Mouse (Mus musculus) cerebellum, postnatal 10 days (tissue): ENCODE measurements at regions not wholly inside any gene's neighbourhood (a gene's known extent, or its start where the extent isn't known, plus 50 kb on each side); places are given as distances from the start of the nearest gene placed in this dataset.
A peak's percentile ranks its signal among the peaks of the same experiment; 100 is the strongest.

ENCODE experiments used
- DNase-seq, 2 experiments: peaks; one replicate each; pipeline ENCODE4 v3.0.0; 2021; ENCODE audit warnings: mixed read lengths in 2 of 2

DNA sequence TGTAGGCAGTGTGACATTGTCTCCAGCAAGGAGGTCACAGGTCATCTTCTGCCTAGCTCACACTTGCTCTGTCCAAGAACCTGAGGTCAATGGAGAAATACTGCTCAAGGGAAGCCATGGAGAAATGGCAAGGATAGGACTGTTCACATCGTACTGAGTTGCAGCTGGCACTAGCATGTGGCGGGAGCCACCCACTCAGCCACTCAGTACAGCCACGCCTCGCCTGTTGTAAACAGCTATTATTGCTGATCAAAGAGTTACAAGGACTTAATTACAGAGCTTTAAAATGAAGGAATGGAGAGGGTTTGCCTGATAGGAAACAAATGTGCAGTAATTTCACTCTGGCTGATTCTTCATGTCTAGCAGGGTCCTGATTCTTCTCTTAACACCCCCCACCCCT is 64.8 kb downstream of the Dll1 start:
- DNase-seq, result no peak

DNA sequence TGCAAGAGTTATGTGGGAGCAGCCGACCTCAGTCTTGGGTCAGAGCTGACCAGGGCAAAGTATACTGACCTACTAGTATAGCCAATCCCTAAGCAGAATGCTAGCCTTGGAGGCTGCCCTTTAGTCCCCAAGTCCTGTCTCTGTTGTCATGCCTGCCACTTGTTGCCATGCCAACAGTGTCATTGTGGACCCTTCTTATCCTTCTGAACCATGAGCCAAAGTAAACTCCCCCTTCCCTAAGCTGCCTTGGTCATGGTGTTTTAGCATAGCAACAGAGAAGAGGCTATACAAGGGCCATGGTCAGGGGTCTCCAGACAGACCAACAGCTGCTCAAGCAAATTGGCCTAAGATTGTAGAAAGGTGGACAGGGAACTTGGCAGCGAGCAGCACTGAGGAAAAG is 66.2 kb downstream of the Dll1 start:
- DNase-seq, result no peak

DNA sequence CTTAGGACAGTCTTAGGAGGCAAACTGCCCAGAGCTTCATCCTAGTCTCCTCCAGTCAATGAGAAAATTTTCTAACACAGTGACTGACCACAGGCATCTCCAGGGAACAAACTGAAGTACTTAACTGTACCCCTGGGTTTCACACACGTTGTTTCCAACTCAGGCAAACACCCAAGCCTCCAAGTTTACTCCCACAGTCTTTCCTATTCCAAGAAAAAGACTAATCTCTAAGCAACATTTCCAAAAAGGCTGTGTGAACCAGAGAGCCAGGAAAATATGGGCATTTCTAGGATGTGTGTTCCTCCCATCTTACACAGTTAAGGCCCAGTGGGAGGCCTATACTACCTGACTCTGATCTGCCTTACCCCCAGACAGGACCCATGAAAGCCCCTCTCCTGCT is 74.6 kb downstream of the Dll1 start:
- DNase-seq, result no peak

DNA sequence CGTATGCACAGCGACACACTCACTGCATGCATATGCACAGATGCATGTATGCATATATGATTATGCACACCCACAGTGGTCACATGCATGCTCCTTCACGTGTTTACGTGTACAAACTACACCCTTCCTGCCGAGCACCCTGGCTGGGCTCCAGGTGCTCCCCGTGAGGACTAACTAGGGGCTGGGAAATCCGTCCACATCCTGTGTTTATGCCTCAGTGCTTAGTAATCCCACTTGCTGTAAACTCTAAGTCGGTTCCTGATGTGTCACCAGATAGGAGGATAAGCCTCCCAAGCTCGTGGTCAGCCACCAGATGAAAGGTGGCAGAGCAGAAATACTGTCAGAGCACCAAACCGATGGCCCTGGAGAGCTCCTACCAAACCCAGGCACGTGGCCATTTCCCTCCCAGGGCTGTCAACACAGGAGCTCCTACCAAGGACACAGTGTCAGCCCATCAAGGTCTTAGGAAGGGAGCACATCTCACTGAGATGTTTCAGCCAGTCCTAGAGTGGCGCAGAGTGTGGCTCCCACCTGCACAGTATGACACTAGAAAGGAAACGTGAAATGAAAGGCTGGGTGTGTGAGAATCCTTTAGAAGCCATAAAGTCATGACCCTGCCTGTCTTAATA is 76.8 kb downstream of the Dll1 start:
- no peak for DNase-seq

DNA sequence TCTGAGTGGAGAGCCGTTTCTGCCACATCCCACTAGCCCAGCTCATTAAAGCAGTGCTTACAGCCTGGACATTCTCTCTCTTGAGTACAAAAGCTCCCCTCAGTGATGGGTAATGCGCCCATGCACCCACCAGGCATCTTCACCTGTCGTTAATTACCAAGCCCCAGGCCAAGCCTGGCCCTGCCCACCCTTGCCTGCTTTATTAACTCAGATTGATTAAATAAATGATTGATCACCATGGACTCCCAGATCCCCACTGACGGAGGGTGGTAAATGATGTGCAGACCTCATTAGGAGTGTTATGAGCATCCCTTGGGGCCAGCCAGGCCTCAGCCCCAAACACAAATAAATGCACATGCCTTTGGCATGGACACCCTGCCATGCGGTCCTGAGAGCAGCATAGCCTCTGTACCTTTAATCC is 82.5 kb downstream of the Dll1 start:
- no peak for DNase-seq

DNA sequence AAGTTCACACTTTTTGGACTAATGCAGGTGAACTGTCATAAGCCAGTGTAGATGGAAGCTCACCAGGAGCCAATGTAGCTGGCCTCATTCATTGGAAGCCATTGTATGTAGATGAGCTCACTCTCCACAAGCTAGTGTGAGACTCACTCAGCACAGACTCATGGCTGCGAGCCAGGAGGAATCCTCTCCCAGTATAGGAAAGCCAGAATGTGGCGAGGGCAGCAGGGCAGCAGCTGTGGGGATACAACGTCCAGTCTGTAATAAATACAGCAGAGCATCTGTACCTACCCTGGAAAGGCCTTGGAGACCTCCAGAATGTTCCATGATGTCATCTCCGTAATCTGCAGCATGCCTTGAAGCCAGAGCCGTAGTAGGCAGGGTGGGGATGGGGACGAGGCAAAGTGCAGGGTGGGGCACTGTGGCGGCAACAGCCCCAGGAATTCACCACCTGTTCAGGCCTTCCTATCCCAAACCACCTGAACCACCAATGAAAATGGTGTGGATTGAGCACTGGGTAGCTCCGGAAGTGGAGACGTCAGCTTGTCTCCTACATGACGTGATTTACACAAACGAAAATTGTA is 84.1 kb downstream of the Dll1 start:
- peak; percentile 21 to 40 for DNase-seq

DNA sequence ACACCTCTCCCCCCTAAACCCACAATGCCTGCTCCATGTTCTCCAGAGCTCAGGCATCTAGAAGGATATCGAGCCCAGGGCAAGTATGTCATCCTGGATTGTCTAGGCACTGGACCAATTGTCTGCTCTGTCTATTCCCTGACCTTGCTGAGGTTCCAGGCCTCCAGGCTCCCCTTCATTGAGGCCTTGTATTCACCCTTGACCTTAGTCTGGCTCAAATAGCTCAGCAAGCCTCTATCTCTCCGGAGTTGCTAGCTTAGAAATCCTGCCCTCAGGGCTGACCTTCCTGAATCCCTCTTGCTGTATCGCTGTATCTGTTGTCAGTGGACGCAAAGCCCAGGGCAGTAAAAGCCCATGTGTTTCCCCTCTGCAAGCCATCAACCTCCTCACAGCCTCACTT is 85.0 kb downstream of the Dll1 start:
- DNase-seq, result no peak

DNA sequence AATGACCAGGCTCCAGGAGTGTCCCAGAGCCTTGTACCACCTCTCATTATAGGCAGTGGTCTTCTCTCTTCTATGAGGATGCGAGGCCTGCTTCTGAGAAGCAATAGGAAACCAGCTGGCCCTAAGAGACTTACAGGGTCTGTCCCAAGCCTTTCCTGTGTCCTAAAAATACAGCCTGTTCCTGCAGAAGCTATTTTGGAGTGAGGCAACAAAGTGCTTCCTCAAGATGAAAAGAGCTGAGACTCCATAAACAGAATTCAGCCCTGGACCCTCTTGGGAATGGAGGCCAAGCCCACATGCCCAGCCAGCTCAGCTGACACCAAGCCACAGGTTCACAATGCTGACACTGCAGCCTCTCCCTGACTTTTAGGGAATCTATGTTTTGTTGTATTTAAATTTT is 86.3 kb downstream of the Dll1 start:
- no peak for DNase-seq

DNA sequence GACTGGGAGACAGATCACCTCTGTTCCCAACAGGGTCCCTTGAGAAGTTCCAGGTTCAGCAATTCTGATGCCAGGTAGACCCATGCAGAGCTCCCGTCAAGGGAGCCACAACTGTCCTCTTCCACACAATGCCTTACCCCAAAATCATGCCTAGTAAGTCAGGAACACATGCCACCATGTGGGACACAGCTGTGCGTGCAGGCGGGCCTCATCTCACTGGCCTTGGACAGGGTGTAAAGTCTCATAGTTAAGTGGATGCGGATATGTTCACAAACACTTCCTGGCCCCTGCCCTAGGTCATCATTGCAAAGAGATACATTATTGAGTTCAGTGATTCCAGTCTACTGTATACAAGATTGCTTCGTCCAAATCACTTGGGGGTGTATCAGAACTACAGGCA is 87.6 kb downstream of the Dll1 start:
- no peak for DNase-seq

DNA sequence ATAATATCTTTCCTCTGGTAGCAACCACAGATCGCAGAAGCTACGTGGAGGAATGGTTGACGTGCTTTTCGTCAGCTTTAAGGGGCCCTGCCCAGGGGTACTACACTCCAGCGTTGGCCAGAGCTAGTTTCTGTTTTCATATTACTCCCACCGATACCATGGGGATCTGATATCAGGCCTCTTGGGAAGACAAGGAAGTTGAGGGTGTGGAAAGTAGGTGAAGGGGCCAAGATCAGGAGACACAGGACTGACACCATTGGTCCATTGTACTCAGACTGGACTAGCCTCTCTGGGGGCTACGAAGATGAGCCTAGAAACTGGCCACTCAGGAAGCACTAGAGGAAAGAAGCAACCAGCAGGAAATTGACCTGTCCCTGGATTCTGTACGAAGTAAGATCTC is 88.0 kb downstream of the Dll1 start:
- DNase-seq, result no peak

DNA sequence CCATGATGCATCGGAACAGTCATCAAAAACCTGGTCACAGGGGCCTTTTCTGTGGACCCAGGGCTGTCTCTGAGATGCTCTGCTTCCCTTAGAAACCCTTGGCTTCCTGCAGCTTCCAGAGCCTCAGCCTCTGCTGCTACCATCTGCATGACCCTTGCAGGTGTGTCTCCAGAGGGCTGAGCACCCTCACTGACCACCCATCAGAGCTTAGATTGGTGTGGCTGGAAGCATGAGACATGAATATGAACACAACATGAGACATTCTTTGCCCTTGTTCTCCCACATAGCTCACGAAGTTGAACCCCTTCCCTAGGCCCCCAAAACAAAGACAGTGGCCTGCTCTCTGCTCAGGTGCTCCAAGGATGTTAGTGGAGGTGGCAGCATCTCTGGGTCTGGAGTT is 90.1 kb downstream of the Dll1 start:
- DNase-seq, result no peak

DNA sequence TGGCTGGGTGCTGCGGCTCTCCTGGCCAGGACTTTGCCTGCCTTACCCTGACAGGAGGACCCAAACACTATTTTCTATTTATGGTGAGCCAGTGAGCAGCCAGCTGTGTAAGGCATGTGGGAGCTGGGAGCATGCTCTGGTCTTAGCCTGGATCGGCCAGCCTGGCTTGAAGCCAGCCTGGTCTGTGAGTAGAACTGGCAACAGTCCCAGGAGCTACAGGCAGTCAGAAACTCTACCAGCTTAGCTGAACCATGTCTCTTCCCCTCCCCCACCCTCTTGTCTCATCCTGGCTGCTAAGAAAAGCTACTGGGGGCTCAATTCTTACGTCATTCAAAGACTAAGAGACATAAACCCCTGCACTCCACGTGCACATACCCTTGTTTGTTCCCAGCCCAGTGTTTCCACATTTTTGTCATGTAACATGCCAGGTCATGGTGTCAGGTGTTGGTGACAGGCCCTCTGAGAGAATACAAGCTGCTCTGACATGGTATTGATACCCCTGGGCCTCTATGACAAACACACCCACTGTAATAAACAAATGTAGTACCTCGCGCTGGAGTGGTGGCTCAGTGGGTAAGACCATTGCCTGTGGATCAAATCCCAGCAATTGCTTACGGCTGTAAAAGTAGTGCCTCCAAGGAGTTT is 91.2 kb downstream of the Dll1 start:
- peak; percentile 87 for DNase-seq

DNA sequence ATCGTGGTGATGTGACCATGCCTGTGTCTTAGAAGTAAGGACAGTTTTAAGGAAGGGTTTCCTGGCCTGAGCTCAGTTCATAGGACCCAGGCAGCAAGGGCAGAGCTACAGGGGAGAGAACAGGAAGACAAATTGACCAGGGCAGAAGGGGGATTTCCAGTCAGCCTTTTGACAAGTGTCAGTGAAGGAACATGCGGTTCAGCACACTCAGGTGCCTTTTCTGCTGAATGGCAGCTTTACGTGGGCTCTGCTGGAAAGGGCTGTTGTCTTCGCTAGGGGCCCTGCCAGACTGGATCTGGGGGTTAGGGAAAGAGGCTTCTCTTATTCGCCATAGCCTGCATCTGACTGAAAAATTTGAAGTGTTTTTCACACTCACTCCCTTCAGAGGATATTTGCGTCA is 106.8 kb downstream of the Dll1 start:
- no peak for DNase-seq

DNA sequence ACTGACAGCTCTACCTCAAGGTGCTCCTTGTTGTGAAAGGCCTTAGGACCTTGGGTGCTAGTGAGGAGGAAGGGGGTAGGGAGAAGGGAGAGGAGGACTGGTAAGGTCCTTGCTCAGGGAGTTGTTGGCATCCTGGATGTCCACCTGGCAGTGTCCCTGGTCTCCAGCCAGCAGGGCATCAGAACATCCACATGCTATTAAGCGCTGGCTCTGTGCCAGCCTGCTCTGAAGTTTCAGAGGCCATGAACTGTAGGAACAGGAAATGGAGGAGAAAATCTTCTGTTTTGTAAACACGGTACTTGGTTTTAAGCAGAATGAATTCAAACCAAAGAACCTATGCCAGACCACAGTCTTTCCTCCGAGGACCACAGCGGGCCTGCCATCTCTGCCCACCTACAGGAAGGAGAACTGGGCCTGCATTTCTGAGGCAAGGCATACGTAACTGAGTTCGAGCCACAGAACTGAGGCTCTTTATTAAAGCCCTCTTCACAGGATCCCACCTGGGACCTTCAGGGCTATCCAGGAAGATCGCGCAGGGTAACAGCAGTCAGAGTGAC is 107.5 kb downstream of the Dll1 start:
- DNase-seq, result peak; percentile 28 to 45

DNA sequence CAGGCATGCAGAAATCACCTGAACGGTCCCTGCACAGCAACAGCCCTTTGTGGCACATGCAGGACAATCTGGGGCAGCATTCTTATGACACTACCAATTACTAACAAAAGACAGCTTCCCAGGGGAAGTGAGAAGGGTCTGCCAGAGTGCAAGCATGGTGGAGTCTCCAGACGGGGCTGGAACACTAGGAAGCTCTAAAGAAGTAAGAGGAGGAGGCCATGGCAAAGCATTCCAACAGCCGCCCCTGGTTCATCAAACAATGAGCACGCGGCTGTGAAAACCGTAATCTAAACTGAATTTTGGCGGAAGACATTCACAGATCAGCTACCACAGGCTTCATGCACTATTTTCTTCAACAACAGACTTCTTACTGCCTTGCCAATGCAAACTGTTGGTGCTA is 109.0 kb downstream of the Dll1 start:
- no peak for DNase-seq

DNA sequence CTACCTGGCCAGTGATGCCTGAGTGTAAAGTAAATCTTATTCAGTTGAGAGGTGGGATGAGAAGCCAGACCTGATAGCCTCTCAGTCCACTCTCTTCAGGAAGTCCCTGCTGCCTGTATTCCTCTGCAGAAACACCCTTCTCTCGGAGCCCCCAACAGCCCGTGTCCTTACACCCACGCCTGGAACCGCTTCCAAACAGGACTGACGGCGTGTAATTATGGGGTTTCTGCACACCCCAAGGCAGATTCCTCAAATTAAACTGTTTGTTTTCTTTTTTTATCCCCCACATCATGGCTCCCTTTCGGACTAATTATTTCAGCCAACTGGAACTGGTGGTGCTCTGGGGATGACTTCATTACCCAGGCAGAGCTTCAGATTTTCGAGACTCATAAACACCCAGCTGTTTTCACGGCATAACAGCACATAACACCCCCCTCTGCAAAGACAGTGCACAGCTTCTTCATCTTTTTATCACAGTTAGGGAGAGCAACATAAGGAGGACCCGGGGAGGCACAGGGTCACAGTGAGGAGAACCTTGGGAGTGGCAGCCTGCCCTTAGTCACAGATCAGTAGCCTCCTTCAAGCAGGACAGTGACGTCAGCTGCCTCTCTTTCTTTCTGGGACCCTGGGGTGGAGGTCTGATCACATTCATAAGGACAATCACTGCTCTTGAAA is 117.1 kb downstream of the Dll1 start:
- no peak for DNase-seq

DNA sequence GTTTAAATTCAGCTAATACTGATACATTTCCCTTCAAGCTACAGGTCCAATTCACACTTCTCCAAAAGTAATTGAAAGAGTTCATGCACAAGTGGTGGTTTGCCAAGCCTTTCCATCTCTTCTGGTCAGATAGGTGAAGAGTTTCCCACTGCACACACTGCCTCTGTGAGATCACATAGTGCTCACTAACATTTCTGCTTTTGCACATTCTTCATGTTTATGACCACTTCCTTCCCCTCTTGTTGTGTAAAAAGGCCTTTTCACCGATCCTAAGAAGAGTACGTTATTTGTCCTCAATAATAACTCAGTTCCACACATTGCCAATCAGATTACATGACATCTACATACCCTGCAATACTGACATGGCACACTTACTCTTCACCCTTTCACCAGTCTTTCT is 120.8 kb downstream of the Dll1 start:
- no peak for DNase-seq

DNA sequence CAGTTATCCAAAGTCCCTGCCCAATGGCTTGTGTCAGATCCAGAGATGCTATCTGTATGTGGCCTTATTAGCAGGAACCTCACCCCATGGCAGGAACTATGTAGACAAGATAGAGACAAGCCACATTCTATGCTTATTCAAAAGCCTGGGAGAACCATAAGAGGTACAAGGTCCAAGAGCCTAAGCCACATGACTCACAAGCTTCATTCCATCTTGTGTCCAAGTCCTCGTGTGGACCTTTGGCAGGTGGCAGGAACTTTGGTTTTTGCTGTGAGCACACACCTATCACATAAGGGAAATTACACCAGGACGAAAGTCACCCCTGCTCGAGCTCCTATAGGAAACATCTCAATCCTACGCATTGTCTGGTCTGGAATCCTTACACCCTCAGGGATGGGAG is 122.9 kb downstream of the Dll1 start:
- no peak for DNase-seq

DNA sequence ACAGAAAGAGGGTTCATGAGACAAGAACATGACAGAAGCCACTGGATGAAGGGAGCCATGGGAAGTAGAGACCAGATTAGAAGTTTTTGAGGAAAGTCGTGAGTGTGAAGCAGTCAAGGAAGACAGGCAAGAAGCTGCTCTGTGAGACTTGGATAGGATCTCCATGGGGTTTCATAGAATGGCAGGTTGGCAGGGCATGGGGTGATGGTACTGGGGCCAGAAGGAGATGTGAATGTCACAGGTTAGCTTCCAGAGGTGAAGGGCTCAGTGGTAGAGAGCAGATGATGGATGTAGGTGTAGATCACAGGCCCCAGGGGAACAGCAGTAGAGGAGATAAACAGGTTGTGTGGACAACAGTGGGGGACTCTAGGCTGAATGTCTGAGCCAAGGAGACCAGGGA is 123.4 kb downstream of the Dll1 start:
- DNase-seq, result no peak

DNA sequence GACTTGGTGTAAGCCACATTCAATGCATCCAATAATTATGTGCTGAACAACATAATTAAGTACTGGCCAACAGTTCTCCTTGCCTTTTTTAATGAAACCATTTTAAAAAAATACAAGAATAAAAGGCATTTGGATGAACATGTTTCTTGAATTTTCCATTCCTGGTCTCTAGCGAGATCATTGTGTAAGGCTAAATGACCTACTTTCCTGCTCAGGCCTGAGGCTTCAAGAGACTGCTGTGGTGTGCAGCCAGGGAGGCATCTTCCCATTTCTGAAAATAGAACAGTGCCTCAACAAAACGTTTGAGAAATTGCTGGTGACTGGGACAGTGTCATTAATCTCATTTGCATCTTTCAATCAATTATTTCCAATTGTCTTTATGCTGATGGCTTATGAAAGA is 124.5 kb downstream of the Dll1 start:
- no peak for DNase-seq

DNA sequence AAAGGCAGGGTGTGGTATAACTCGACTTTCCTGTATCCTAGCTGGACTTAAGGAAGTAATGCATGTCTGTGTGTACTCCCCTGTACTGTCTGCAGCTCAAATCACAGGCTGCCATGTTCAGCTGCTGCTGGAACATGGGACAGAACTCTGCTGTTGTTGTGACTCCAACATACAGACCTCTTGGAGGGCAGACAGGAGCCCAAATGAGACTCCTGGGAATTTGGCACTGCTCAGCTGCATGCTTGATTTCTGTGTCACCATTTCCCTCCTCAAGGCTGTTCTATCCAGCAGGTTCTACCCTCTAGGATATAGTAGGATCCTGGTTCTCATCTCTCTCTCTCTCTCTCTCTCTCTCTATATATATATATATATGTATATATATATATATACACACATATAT is 125.0 kb downstream of the Dll1 start:
- no peak for DNase-seq

DNA sequence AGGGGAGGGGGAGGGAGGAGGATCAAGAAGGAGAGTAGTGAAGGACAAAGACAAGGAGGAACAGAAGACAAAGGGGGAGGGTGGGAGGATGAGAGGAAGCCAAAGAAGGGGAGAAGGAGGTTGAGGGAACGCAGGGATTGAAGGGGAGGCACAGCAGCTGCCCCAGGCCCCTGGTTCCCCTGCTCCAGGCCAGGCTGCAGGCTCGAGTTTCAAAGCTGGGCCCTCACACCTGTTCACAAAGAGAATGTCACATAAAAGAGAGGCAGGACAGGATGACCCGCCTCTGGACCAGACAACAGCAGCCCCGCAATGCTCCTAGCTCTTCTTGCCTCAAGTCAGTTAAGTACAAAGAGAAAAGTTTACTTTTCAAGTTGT is 128.3 kb downstream of the Dll1 start:
- no peak for DNase-seq

DNA sequence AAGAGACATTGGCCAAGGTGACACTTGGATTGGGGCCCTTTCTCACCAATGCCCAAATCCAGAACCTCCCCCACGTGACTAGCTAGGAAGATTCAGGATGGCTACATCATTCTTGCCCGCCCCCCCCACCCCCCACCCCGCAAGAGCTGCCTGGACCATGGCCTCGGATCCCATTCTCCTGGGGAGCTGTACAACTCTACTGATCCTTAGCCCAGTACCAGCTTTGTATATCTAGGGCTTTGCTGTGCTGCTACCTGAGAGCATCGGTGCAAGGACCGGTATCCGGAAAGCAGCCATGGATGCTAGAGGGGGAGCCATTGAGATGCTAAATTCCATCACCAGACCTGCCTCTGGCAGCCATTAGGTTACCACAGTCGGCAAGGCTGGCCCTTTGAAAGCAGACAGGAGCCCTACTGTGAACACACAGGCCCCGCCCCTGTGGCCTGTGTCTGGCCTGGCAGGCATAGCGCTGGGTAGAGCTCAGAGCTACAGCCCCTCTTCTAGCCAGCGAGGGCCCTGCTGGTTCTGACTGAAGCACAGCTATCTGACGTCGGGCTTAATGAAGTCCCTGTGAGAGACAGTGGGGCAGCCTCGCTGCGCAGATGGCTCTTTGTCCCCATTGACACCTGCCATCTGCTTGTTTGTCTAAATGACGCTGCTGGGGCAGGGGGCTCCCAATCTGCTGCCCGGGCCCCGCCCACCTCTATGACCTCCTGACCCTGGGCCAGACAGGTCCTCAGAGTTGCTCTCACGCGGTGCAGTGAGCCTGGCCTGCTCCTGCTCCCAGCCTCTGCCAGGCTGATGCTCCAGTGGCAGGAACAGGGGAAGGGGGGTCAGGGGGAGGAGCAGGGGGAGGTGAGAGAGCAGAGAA is 128.9 kb downstream of the Dll1 start:
- DNase-seq, result peak; percentile 68 to 81
